Mouse (Mus musculus) CH12.LX (cell line): ENCODE measurements around the gene Samd14.

Experiments
- CHD1 ChIP-seq: IDR thresholded peaks from 2 replicates; pipeline ENCODE4 v1.6.1; 2012; ENCODE audit warnings: low read depth, low read length, improper control_type of control experiment, inconsistent platforms
- CTCF ChIP-seq, 2 experiments: IDR thresholded peaks in 1 of 2; conservative IDR thresholded peaks in 1 of 2; 2 replicates each; pipeline ENCODE4 v1.5.1; 2011 to 2012; ENCODE audit warnings: low read depth in 2 of 2, low read length in 2 of 2, improper control_type of control experiment in 1 of 2, inconsistent platforms in 1 of 2, mild to moderate bottlenecking in 1 of 2, moderate library complexity in 1 of 2
- ETS1 ChIP-seq: conservative IDR thresholded peaks from 2 replicates; pipeline ENCODE4 v1.6.1; 2012; ENCODE audit warnings: low read depth, mild to moderate bottlenecking, inconsistent platforms, low read length, improper control_type of control experiment, moderate library complexity
- JUN ChIP-seq: IDR thresholded peaks from 2 replicates; pipeline ENCODE4 v1.6.1; 2011; ENCODE audit warnings: low read depth, mild to moderate bottlenecking, low read length, improper control_type of control experiment, moderate library complexity; ENCODE audit not compliant: insufficient read depth
- MAFK ChIP-seq: IDR thresholded peaks from 2 replicates; pipeline ENCODE4 v1.6.1; 2011; ENCODE audit warnings: low read length, improper control_type of control experiment; ENCODE audit not compliant: insufficient replicate concordance
- POLR2A ChIP-seq: IDR thresholded peaks from 2 replicates; pipeline ENCODE4 v1.6.1; 2011; ENCODE audit warnings: low read depth, mild to moderate bottlenecking, improper control_type of control experiment, low read length
- POLR2AphosphoS2 ChIP-seq: IDR thresholded peaks from 2 replicates; pipeline ENCODE4 v1.6.1; 2011; ENCODE audit warnings: low read depth, low read length, improper control_type of control experiment
- RCOR1 ChIP-seq: conservative IDR thresholded peaks from 2 replicates; pipeline ENCODE4 v1.6.1; 2012; ENCODE audit warnings: low read depth, mild to moderate bottlenecking, inconsistent platforms, low read length, improper control_type of control experiment
- SIN3A ChIP-seq: IDR thresholded peaks from 2 replicates; pipeline ENCODE4 v1.6.1; 2012; ENCODE audit warnings: low read length, improper control_type of control experiment, inconsistent platforms
- TCF12 ChIP-seq: IDR thresholded peaks from 2 replicates; pipeline ENCODE4 v1.6.1; 2014; ENCODE audit warnings: low read depth, mild to moderate bottlenecking, inconsistent platforms, low read length, improper control_type of control experiment
- UBTF ChIP-seq: IDR thresholded peaks from 2 replicates; pipeline ENCODE4 v1.6.1; 2012; ENCODE audit warnings: low read depth, mild to moderate bottlenecking, inconsistent platforms, low read length, improper control_type of control experiment, moderate library complexity
- ZC3H11A ChIP-seq: IDR thresholded peaks from 2 replicates; pipeline ENCODE4 v1.6.1; 2012; ENCODE audit warnings: low read depth, mild to moderate bottlenecking, inconsistent platforms, low read length, improper control_type of control experiment
- ZMIZ1 ChIP-seq: IDR thresholded peaks from 2 replicates; pipeline ENCODE4 v1.6.1; 2012; ENCODE audit warnings: low read depth, mild to moderate bottlenecking, inconsistent platforms, low read length, improper control_type of control experiment

DNA sequence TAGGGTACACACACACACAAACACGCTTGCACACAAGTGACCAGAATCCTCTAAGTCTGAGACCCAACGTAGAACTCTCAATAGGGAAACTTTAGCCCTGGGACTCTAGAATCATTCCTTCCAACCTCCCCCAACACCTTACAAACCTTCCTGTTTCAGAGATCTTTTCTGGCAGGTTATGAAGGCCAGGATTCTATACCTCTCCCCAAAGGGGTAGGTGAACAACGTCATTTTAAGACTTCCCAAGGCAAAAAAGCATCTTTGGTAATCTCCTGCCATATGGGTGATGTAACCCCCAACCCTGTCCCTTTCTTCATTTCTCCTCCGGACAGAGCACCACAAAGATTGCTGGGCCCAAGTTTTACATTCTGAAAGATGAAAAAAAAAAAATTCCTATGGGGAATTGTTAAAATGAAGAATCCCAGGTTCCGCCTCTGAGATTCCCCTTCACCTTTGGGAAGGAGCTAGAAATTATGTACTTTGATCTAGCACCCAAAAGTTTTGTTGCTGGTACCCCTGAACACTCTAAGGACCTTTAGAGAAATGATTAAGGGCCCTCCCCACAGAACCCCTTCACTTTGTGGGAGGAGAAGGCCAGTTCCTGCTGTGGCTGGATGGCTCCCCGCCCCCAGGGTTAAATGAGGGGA lies 19.5 kb upstream of the Samd14 start:
- no peak for TF ChIP-seq POLR2A
- no peak for TF ChIP-seq MAFK
- no peak; the same call in 1 of the 2 replicates for TF ChIP-seq ETS1
- TF ChIP-seq CHD1 = peak; percentile 90; the same call in 1 of the 2 replicates
- TF ChIP-seq POLR2AphosphoS2 = no peak
- peak; percentile 69; the same call in 1 of the 2 replicates for TF ChIP-seq ZMIZ1
- no peak for TF ChIP-seq CTCF (conservative IDR thresholded peaks at IDR 0.05 in 1 of 2, IDR thresholded peaks at IDR 0.05 in 1 of 2; ENCODE audit: low read depth in 2 of 2, low read length in 2 of 2)
- no peak for TF ChIP-seq JUN
- no peak for TF ChIP-seq SIN3A
- TF ChIP-seq RCOR1 = no peak
- TF ChIP-seq UBTF = no peak
- no peak for TF ChIP-seq ZC3H11A
- no peak for TF ChIP-seq TCF12
